Mouse (Mus musculus) embryo, embryonic 10 days (tissue): ENCODE measurements around the gene Frmd5.

ENCODE experiments used
- DNase-seq: peaks from one replicate; pipeline ENCODE4 v3.0.0-alpha.2; 2015; ENCODE audit warnings: low spot score

Gene Frmd5

DNA sequence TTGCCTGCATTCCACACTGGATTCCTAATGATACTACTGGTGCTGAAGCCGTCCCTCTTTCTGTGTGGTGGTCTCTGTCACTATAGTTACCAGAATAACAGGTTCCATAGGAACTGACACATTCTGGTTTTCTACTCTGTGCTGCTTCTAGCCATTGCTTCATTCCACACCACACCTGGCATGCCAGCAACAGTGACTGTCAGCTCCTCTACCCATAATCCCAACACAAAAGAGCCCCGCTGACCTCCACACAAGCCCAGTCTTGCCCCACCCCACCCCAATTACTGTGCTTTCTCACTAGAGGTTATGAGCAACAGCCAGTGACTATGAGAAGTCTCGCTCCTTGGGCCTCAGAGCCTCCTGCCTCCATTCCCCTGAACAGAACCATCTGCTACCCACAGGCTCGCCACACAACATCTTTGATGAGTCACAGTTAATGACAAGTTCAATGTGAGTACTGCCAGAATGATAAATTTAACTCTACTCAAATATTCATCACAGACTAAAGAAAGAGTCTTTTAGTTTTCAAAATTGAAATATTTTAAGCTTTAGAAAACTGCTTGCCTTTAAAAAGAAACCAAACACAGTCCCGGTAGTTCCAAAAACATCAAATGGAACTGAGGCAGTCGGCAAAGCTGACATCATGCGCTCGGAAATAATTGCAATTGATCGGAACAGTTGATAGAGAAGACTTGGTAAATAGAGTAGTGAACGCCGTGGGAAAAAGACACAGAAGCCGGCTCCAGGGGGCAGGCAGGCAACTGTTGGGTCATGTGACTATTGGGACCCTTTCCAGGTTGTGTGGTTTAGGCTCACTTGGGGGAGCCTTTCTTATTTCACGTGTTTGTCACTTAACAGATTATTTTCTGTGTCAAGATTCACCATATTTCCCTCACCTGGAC is 185.4 kb downstream of the Frmd5 start:
- peak; percentile 54 for DNase-seq

DNA sequence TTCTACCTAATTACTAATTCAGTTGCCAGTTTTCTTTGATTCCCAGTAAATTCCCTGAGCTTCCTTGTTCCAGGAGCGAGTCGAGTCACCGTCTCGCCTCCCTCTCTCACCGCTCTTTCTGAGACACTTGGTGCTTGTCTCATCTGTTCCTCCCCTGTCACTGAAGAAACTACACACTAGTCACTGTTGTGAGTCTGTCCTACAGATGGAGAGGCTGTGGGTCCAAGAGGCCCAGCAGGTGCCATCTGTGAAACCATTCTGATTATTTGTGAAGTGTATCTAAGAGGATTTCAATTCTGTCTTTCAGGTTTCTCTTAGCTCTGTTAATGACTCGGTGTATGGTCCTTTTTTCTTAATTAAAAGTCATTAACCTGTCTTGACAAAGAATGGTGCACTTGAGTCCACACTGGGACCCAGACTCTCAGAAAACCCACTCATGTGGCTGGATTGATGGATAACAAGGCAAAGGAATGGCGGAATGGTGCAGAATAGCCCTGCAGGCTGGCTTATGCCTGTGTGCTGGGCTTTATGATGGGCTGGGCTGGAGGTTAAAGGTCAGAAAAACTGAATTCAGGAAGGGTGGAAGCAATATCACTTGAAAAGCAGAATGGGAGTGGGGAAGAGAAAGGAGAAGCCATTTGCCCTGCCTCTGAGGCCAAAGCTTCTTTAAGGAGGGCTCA is 186.2 kb downstream of the Frmd5 start:
- no peak for DNase-seq

DNA sequence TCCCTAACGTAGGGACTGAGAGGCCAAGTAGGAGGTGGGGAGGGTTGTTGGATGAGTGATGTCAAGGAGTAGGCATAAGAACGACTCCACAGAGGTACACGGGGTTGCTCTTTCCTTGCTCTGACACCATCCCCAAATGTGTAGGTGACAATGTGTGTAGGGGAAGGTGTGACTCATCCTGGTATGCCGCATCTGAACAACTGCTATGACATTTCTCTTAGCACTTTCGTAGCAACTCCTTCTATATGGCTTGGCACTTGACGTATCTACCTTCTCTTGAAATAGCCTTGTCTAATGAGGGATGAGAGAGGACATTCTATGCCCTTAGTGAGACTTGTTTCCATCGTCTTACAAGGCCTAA is 191.7 kb downstream of the Frmd5 start:
- no peak for DNase-seq

DNA sequence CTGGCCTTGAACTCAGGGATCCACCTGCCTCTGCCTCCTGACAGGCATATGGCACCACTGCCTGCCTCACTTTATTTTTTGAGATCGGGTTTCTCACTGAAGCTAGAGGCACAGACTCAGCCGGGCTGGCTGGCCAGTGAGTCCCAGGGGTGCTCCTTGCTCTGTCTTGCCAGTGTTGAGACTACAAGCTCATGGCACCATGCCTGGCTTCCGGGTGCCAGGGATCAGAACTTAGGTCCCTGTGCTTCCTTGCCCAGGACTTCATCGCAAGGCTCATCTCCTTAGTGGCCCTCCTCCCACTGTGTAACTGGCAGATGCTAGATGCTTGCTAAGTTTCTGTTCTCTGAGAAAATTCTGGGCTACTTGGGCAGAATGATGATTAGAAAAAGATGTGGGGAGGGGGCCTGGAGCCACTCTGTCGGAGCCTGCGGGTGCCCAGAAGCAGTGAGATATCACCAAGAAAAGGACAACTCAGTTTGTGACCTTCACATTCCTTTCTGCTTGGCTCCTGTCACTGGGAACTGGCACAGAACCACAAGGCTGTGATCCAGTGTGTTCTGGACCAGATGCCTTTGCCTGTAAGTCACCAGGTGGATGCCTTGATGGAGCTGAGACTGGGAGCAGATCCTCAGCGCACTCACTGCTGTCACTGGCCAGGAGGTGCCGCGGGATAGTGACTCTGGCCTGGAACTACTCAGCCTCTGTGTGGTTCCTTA is 192.2 kb downstream of the Frmd5 start:
- no peak for DNase-seq

DNA sequence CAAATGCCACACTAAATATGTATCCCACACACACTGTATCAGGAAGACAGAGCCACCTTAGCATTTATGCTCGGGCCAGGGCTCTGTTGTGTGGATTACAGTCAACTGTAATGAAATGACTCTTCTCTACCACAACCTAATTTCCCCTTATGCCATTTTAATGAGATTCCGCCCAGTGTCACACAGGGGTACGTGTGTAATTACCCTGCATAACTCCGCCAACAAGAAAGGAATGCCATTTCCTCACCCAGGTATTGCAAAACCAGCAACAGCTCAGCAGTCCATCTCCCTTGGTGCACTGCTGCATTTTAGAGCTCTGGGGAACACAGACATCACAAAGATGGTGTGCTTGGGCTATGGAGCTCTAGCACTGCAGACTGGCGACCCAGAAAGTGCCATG is 194.8 kb downstream of the Frmd5 start:
- no peak for DNase-seq

DNA sequence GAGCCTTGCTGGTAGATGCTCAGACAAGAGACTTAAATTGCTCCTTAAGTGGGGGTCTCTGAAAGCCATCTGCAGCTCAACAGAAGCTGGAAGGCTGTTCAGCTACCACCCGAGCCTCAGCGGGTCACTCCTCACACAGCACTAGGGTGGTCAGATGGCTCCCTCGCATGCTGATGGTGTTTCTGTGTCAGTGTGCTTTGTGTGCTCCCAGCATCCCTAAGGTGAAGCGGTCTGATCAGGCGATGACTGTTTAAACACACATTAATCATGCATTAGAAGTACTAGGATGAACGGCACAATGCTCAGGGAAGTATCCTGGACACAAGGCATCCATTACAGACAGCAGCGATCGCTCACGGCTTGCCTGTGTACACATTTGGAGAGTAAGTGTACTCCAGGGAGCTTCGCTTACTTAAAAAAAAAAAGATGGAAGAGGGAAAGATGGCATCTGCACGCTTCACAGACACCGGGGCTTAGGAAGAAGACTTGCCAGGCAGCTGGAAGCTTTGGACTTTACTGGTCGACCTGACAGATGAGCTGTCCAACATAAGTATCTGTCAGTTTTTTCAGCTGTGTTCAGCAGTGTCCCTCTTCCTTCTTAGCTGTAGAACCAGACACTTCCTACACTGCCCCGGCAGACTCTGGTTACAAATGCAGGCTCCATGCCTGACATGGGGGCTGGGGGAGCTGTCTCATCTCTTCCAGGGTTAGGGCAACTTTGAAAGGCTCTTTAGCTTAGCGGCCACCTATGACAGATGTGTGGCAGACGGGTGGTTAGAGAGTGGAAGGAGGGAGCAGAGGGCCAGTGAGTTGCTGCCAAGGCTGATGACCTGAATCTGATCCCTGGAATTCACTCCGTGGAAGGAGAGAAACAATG is 196.6 kb downstream of the Frmd5 start:
- DNase-seq = peak; percentile 47

DNA sequence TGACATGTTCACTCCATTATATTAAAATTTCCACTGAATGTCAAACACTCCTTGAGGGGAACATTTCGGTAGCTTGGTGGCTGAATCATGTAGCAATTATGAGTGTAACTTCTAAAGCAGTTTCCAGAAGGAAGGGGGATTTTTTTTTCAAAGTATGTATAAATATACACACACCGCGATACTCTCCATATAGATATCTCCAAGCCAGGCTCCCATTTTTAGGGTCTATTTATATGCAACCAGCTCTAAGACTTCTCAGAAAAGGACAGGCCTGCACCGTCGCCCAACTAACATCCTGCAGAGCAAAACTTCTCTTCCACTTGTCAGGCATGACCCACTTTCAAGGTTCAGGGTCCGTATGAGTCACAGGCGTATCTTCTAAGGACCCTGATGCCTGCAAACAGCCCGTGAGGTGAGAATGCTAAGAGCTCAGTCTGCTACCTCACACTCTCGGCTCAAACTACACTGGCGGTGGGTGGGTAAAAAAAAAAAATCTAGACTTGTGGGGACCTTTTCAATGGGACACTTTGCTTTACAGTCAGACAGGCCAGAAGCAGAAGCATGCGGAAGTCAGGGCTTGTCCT is 197.7 kb downstream of the Frmd5 start:
- no peak for DNase-seq

DNA sequence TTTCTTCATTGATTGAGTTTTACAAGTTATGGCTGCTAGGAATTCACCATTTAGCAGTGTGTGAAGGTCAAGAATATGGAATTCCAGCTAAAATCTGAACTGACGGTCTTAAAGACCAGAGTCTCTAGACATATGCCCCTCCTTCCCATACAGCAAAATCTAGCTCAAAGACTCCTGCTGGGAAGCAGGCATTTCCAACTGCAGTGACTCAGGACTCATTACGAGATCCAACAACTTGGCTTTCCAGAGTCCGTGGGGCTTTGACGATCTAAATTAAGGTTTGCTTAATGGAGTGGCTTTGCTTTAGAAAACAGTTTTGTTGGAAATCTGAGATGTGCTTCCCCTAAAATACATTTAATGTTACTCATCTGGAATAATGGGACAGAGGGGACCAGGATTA is 204.5 kb downstream of the Frmd5 start:
- DNase-seq = no peak

DNA sequence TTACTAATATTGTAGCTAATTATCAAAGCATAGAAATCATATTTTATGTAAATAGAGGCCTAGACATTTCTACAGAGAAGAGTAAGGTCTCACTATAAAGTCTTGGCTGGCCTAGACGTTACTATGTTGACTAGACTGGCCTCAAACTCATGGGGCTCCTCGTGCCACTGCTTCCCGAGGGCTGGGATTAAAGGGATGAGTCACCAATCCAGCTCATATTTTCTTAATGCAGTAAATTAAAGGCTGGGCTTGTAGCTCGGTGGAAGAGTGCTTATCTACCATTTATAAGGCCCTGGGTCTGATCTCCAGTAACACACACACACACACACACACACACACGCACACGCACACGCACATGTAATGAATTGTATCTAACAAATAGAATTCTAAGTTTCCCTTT is 205.3 kb downstream of the Frmd5 start:
- DNase-seq = no peak

DNA sequence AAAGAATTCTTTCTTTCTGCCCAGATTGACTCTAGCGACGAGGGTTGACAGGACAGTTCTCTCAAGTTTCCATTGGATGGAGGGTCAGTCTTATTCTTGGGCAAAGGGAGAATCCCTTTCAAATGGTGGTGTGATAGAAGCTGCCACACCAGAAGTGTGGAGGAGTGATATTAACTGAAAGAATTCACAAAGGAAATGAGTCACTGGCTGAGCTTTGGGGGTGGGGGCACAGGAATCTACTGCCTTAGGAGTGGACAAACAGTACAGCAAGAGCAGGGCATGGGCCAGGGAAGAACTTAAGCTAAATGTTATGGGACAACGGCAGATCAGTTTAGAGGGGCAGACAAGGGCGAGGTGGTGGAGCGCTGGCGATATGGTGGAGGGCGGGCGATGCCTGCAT is 206.2 kb downstream of the Frmd5 start:
- DNase-seq = no peak

DNA sequence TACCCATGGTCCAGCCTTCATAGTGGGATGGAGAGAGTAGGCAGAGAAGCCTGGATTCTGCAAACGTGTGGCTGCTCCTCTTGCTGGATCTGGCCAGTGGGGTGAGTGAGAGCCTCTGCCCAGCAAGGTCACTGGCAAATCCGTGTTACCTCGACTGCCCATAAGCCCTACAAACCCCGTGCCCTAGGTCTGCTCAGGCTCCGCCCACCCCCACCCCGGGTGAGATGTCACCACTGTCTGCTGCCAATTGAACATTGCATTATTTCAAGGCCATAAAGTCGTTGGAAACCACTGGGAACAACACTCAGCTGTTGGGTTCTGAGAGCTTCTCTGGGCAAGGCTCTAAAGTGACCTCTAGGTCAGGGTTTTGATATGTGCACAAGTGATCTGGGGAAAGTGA is 208.6 kb downstream of the Frmd5 start:
- DNase-seq = no peak

DNA sequence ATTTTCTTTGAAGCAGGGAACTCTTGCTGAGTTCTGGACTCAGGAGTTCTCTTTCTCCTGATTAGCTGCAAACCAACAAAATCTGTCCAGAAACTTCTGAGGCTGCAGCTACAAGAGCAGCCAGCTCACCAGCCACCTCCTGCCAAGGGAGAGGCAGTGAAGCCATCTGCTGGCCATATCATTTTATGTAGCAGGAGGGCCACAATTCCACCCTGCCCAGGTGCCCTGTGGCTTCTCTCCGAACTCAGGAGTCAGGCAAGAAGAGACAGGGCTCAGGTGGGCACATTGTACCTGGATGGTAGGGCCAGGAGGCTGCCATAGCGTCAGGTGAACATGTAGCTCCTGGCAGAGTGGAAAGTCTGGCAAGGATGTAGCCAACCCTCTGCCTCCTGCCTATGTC is 210.3 kb downstream of the Frmd5 start:
- no peak for DNase-seq

DNA sequence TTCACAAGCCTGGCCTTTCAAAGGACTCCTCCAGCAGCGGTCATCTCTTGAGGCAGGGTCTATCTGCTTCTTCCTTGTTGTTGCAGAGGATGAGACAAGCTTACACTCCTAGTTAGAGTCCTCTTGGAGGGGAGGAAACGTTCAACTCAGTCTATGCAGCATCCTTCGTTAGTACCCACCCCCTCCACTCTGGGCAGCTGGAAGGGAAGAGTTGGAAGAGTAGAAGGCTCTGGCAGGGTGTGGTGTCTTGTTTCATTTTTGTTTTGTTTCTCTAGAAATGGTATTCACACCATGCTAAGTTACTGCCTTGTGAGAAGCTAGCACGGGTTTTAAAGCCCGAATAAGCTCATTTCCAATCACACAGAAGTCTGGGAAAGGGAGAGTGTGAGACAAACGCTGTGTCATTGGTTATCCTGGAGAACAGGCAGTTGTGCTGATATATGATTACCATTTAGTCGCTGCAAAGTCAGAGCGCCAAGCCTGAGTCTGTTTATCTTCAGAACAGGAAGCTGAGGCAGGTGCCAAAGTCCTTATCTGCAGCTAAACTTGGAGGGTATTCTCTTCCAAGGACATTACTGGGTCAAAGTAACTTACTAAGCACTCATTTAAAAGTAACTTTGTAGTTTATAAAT is 212.1 kb downstream of the Frmd5 start:
- peak; percentile 42 for DNase-seq

DNA sequence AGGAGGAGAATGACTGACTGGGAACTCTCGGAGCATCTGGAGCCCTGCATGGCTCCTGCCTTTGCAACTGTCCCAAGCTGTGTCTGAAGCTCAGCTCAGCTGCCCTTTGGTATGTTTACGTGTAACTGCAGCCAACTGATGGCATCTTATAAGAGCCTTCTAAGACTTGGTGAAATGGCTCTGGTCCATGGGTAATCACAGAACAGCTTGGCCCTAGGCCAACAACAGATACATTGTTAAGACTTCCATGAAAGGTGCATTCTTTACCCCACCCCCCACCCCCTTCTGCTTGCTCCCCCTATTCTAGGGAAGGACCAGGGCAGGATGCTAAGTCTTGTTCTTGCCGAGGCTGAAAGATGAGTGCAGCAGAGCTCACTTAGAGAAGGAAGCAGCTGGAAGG is 212.8 kb downstream of the Frmd5 start:
- DNase-seq = no peak

DNA sequence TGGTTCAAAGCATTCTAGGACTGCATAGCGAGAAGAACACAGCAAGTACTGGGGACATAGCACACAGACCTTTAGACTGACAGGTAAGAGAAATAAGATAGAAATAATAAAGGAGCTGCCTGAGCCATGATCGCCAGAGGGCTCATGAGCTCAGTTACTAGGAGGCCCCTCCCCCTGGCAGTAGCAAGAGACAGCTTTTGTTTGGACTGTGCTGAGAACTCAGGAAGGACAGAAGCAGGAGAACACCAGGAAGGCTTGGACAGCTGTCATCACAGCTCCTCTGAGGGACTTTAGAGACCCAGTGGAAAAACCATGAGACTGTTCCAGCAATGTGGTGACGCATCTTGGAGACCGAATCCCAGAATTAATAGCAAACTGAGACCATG is 218.6 kb downstream of the Frmd5 start:
- peak; percentile 60 for DNase-seq

DNA sequence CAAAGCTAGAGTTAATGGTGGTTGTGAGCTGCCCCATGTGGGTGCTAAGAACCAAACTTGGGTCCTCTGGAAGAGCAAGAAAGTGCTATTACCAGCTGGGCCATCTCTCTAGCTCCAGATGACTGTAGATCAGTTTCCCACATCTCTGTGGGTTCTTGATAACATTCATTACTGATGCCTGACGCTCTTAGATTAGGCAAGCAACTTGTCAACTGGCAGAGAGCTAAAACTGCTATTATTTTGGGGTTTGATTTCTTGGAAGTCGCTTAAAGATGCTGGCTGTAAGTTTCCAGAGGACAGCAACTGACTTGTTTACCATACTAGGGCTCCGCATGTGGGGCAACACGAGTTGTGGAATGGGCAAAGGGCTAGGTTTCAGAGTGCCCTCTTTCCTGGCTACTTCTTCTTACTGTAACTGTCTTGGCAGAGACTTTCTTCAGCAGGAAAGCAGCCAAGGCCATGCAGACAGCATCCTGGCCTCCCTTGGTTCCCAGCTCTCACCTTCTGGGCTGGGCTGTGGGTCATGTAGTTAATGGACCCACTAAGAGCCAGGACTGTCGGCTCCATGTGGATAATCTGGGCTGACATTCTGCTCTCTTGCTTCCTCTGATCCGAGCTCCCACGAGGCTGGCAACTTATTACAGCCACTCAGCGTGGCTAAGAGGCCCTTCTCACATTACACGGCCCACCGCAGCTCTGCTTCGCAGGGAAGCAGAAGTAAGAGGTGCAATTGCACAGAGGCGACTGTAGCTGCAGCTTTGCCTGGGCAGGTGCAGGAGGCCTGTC is 219.2 kb downstream of the Frmd5 start:
- DNase-seq = peak; percentile 57

DNA sequence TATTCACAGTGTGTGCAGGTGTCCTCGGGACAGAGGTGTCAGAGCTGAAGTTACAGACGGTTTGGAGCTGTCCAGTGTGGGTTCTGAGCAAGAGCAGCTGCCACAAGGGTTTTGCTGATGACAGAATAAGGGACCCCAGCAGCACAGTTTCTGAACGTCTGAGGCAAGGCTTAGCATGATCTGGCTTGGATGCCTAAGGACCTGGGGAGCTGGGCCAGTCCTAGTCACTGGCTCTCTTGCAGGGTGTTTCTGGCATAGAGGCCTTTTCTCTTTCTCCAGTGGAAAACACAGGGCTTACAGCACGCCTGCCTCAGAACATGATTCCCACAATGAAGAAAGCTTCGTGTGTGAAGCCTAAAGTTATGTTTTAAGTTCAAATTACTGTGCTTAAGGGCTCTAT is 222.2 kb downstream of the Frmd5 start:
- no peak for DNase-seq

DNA sequence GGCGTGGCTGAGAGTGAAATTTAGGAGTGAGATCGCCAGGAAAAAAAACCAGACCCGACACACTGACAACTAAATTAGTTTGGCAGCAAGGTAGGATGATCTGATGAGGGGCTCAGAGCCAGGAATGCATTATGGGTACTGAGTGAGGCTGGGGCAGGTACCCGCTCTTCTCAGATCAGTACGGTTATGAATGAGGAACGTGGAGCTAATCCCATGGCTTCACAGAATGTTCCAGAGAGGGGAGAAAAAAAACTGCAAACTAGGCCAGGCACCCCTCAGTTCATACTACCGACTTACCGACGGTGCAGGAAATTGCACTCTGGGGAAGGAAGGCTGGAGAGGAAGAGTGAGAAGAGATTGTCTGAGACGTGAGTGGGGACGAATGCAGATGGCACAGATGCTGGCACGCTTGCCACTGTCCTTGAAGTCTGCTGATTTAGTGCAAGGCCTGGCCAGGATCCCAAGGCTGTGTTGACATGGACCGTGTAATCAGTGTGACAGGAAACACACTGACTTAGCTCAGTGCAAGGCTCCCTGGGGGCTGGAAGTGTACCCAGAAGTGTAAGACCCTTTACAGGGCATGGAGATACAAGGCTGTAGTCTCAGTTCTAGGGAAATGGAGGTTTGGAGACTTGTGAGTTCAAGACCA is 223.3 kb downstream of the Frmd5 start:
- DNase-seq = no peak

DNA sequence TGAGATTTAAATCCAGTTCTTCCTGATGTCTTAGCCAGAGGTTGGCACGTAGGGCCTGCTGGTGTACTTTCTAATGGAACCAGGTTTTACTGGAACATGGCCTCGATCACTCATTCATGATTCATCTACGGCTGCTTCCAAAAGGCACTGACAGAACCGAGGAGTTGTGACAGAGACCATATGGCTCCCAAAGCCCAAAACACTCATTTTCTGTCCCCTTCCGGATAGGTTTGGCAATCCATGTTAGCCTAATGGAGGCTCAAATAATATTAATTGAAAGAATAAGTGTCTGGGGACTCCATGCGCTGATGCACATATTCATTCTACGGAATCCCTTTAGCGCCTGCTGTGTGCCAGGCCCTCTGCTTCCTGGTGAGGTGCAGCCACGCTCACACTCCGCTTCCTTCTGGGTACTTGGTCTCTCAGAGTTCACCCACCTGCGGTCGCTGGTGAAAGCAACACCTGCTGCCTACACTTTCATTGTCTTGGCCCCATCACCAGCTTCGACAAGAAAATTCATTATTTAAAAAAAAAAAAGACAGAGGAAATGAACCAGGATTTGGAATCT is 224.0 kb downstream of the Frmd5 start:
- no peak for DNase-seq
